Mouse (Mus musculus) C2C12 (cell line): ENCODE results near the gene Col11a2.
A peak's percentile ranks its signal among the peaks of the same experiment; 100 is the strongest.

Experiments
- CTCF ChIP-seq: IDR thresholded peaks from one replicate; pipeline ENCODE4 v1.5.1; 2011; ENCODE audit not compliant: control insufficient read depth, insufficient read depth, insufficient read length
- MAX ChIP-seq: IDR thresholded peaks from one replicate; pipeline ENCODE4 v1.6.1; 2011; ENCODE audit warnings: mild to moderate bottlenecking, control low read depth
- MYOD1 ChIP-seq: IDR thresholded peaks from one replicate; pipeline ENCODE4 v1.6.1; 2011; ENCODE audit warnings: low read depth; ENCODE audit not compliant: control insufficient read depth, insufficient read length
- MYOG ChIP-seq: IDR thresholded peaks from one replicate; pipeline ENCODE4 v1.6.1; 2011; ENCODE audit not compliant: control insufficient read depth, insufficient read length; ENCODE audit errors: extremely low read depth
- USF1 ChIP-seq: IDR thresholded peaks from one replicate; pipeline ENCODE4 v1.6.1; 2011; ENCODE audit warnings: low read depth, mild to moderate bottlenecking, control low read depth, moderate library complexity

- TF ChIP-seq CTCF (no peak), USF1 (peak; percentile 92), MAX (no peak), MYOG (no peak), MYOD1 (no peak)
Observed at GRCm38 (mm10) chr17:33991788-33992664, 47.2 kb upstream of the Col11a2 start.
